In the genomic region with DNA sequence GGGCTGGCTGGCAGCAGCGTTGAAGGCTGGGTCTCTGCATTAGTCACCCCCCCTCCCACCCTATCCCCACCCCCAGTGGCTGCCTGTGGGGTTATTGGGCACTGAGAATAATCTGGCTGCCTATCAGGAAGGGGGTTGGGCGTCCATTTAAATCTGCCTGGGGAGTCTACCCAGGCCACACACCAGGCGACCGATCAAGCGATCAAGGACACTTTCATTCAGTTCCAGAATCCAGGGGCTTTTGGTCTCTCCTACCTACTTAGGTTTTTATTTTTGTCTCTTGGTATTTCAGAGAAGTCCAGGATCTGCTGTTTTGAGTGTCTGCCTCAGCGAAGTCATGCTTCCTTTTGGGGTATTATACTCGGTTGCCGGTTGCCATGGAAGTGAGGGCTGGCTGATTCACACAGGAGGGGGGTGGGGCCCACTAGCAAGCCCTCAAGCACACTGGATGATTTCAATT, we compare ENCODE assay signal across 7 mouse cellular contexts. TPM values are rescaled to one million over a fixed set of nuclear protein-coding genes. Genes with fewer than 3 reads are reported as not detected.
DNase-seq lines count a peak whose midpoint lies in the region; ATAC-seq and TF ChIP-seq lines count a peak whose summit lies in the region.

No protein-coding gene starts in this region.

- no peak overlapping the region for H3K9ac ChIP-seq in CH12.LX (ENCODE audit: insufficient read depth, low read depth)
- 0 out of 2 replicates have a peak overlapping the region, but pooled peaks have one; percentile 12 for H3K9ac ChIP-seq in hindbrain, embryonic 11.5 days (ENCODE audit: low read depth, low read length)

- H3K4me2 ChIP-seq in CH12.LX (ENCODE audit: insufficient read depth, low read depth, poor library complexity, severe bottlenecking) = no peak overlapping the region
- H3K4me2 ChIP-seq in hindbrain, embryonic 11.5 days (replicated peaks; ENCODE audit: low read depth, low read length) = peak overlapping the region; percentile 12; the same call in 1 of the 2 replicates

- H3K27ac ChIP-seq in CH12.LX (ENCODE audit: insufficient read depth, low read depth) = no peak overlapping the region
- no peak overlapping the region for H3K27ac ChIP-seq in hindbrain, embryonic 11.5 days (ENCODE audit: low read depth, low read length)
- peak overlapping the region; percentile 59; the same call in 1 of the 2 replicates for H3K27ac ChIP-seq in limb, embryonic 10.5 days

- peak; percentile 92 for ATAC-seq in hindbrain, embryonic 11.5 days (ENCODE audit: low FRiP score)
- ATAC-seq in megakaryocyte, adult 5-6 weeks (ENCODE audit: poor library complexity, severe bottlenecking) = no peak

- H3K36me3 ChIP-seq in CH12.LX (replicated peaks in 1 of 2; ENCODE audit: control insufficient read depth in 1 of 2, insufficient read depth in 1 of 2, low read length in 1 of 2) = no peaks in the 10 kb centered on the region
- H3K36me3 ChIP-seq in hindbrain, embryonic 11.5 days (ENCODE audit: control insufficient read depth, insufficient read depth, low read length) = no peaks in the 10 kb centered on the region
- no peaks in the 10 kb centered on the region for H3K36me3 ChIP-seq in limb, embryonic 10.5 days

- TF ChIP-seq EP300 in CH12.LX (IDR thresholded peaks at IDR 0.05; ENCODE audit: low read length) = no peak

- dilution Hi-C loops in CH12.LX (cut with MboI; ENCODE audit: extremely low pct_ligation_motif_present, extremely low pct_unique_long_range_greater_than_20kb, low sequenced_read_pairs) = no loop called here

- no peaks in the 10 kb centered on the region for H3K27me3 ChIP-seq in CH12.LX (replicated peaks)
- no peaks in the 10 kb centered on the region for H3K27me3 ChIP-seq in hindbrain, embryonic 11.5 days (ENCODE audit: control insufficient read depth, insufficient read depth, low read length)
- no peaks in the 10 kb centered on the region for H3K27me3 ChIP-seq in limb, embryonic 10.5 days (ENCODE audit: low read depth, poor library complexity, severe bottlenecking)

- WGBS in hindbrain, embryonic 11.5 days = 5% methylated on average over 8 of the region's 8 CpGs
- 13% methylated on average over 8 of the region's 8 CpGs for WGBS in limb, embryonic 10.5 days

- DNase-seq in 3T3-L1 (ENCODE audit: low read depth, low spot score) (peak; percentile 36), CH12.LX (ENCODE audit: extremely low read depth) (peak; percentile 56)
- peak; percentile 82 for DNase-seq in embryo, embryonic 11 days
- DNase-seq in hindbrain, embryonic 11.5 days (ENCODE audit: low spot score) = peak; percentile 69
- peak; percentile 46 for DNase-seq in limb, embryonic 10.5 days (ENCODE audit: low spot score)
- DNase-seq in right cerebral cortex, adult 2 months (ENCODE audit: low spot score in 2 of 2) = peak; percentile 83 to 89

- TF ChIP-seq POLR2A in CH12.LX (IDR thresholded peaks at IDR 0.05; ENCODE audit: low read depth, low read length) = no peak

- in situ Hi-C loops in CH12.LX (cut with MboI; ENCODE audit: low pct_ligation_motif_present, low pct_unique_long_range_greater_than_20kb, low sequenced_read_pairs) = no loop called here

- H3K4me3 ChIP-seq in CH12.LX (replicated peaks in 1 of 3; ENCODE audit: low read depth in 2 of 3, low read length in 2 of 3, poor library complexity in 1 of 3) = no peak overlapping the region
- no peak overlapping the region; the same call in 1 of the 2 replicates for H3K4me3 ChIP-seq in hindbrain, embryonic 11.5 days (ENCODE audit: low read depth, low read length)
- peak overlapping the region; percentile 35 for H3K4me3 ChIP-seq in limb, embryonic 10.5 days

- no peak for TF ChIP-seq RAD21 in CH12.LX (IDR thresholded peaks at IDR 0.05; ENCODE audit: low read depth, low read length)

- no peaks in the 10 kb centered on the region for H3K9me3 ChIP-seq in CH12.LX (replicated peaks; ENCODE audit: low read length)
- no peaks in the 10 kb centered on the region for H3K9me3 ChIP-seq in hindbrain, embryonic 11.5 days (ENCODE audit: control insufficient read depth, low read length)
- H3K9me3 ChIP-seq in limb, embryonic 10.5 days (replicated peaks) = no peaks in the 10 kb centered on the region

- H3K4me1 ChIP-seq in CH12.LX (ENCODE audit: control insufficient read depth in 1 of 2, insufficient read depth in 2 of 2) = peaks cover 9 to 56% of the 10 kb centered on the region in 2 experiments; a peak in 3 of 4 replicates
- H3K4me1 ChIP-seq in hindbrain, embryonic 11.5 days (replicated peaks; ENCODE audit: control insufficient read depth, insufficient read depth, low read length) = peaks cover 5% of the 10 kb centered on the region; the same call in 1 of the 2 replicates
- H3K4me1 ChIP-seq in limb, embryonic 10.5 days = peaks cover 20% of the 10 kb centered on the region

- H3K79me2 ChIP-seq in CH12.LX (replicated peaks; ENCODE audit: control insufficient read depth, extremely low read depth, insufficient read depth, poor library complexity, severe bottlenecking) = no peaks in the 10 kb centered on the region

- no peak for TF ChIP-seq CTCF in CH12.LX (conservative IDR thresholded peaks at IDR 0.05 in 1 of 2, IDR thresholded peaks at IDR 0.05 in 1 of 2; ENCODE audit: low read depth in 2 of 2, low read length in 2 of 2)

TF ChIP-seq in CH12.LX, 34 proteins besides CTCF, POLR2A, EP300 and RAD21:
- no peak for TF ChIP-seq ZKSCAN1 (IDR thresholded peaks at IDR 0.05; ENCODE audit: borderline replicate concordance, low read depth, low read length)
- TF ChIP-seq JUND (conservative IDR thresholded peaks at IDR 0.05; ENCODE audit: low read depth, low read length) = no peak
- TF ChIP-seq IRF4 (IDR thresholded peaks at IDR 0.05; ENCODE audit: low read depth, low read length) = no peak

RNA-seq across cellular contexts. Expression of gene Adtrp, which starts 46.3 kb away (rescaled TPM):
- total RNA-seq in CH12.LX (2012; rRNA removed) (37.1 and 39.2 TPM in 2 replicates), CH12.LX (2014; rRNA removed) (2.4 and 4.2 TPM in 2 replicates)
- 6.1 and 7.2 TPM in 2 replicates for polyA plus RNA-seq in CH12.LX (2012; ENCODE audit: insufficient read length, low read depth)
- polyA plus RNA-seq in hindbrain, embryonic 11.5 days (2014; fragmentation: Nextera tagmentation; extraction: Ambion mirVana) = 0.32 TPM in 1 of 2 replicates, not detected in the other
- polyA plus RNA-seq in limb, embryonic 10.5 days (2016; fragmentation: Nextera tagmentation; extraction: Ambion mirVana) = 0.26 TPM in 1 of 2 replicates, not detected in the other
- total RNA-seq in megakaryocyte, adult 5-6 weeks (2015) = 1.6 and 10.1 TPM in 2 replicates
- 7.9 and 12.8 TPM in 2 replicates for total RNA-seq in megakaryocyte, adult 5-6 weeks (2017)

Comparison
In these comparisons a context has a peak if more than half of its experiments do, and no peak if none do; other contexts are left out.
1. DNase-seq: peak in every context shown above with its lines; median percentile 86 in right cerebral cortex, adult 2 months; 82 in embryo, embryonic 11 days; 69 in hindbrain, embryonic 11.5 days; 56 in CH12.LX; 46 in limb, embryonic 10.5 days; 36 in 3T3-L1.